Mouse (Mus musculus): ENCODE results near the gene Fkbp14. TPM values are rescaled to one million over a fixed set of nuclear protein-coding genes. Genes with fewer than 3 reads are reported as not detected.

Fkbp14 gene
- total and polyA plus RNA-seq, 2 experiments = 2.0 to 5.0 TPM

GRCm38 (mm10) chr6:54550801-54551323 is 46.2 kb downstream of the Fkbp14 start:
- Histone ChIP-seq H3K4me3 (ENCODE audit: insufficient read depth, low read depth, low read length) (no peak overlapping the region), H3K27me3 (ENCODE audit: control insufficient read depth, insufficient read depth, low read length) (no peaks in the 10 kb centered on the region), H3K79me2 (ENCODE audit: control insufficient read depth, insufficient read depth, low read length) (no peaks in the 10 kb centered on the region), H3K9ac (ENCODE audit: low read depth, low read length) (no peak overlapping the region), H3K27ac (replicated peaks; ENCODE audit: insufficient read depth, low read depth, low read length) (no peak overlapping the region), H3K4me1 (ENCODE audit: control insufficient read depth, insufficient read depth, low read length) (no peaks in the 10 kb centered on the region), H3K36me3 (ENCODE audit: control insufficient read depth, insufficient read depth, low read length) (no peaks in the 10 kb centered on the region)
- DNase-seq (ENCODE audit: extremely low read depth, low read depth, low spot score) = no peak
- TF ChIP-seq CTCF (IDR thresholded peaks at IDR 0.05; ENCODE audit: low read depth, low read length) (no peak), POLR2A (IDR thresholded peaks at IDR 0.05; ENCODE audit: extremely low read depth, insufficient read depth, low read length) (no peak)
- WGBS = 76% methylated on average over 7 of the region's 7 CpGs

- H3K79me2 ChIP-seq (ENCODE audit: control insufficient read depth, insufficient read depth, low read length) = no peaks in the 10 kb centered on the region
Observed at GRCm38 (mm10) chr6:54549311-54549710, 47.8 kb downstream of the Fkbp14 start.

GRCm38 (mm10) chr6:54548314-54549019 is 48.6 kb downstream of the Fkbp14 start:
- no peak overlapping the region for H3K27ac ChIP-seq (replicated peaks; ENCODE audit: insufficient read depth, low read depth, low read length)
- no peak for TF ChIP-seq CTCF (IDR thresholded peaks at IDR 0.05; ENCODE audit: low read depth, low read length)
- TF ChIP-seq POLR2A (IDR thresholded peaks at IDR 0.05; ENCODE audit: extremely low read depth, insufficient read depth, low read length) = no peak
- H3K79me2 ChIP-seq (ENCODE audit: control insufficient read depth, insufficient read depth, low read length) = no peaks in the 10 kb centered on the region
- no peaks in the 10 kb centered on the region for H3K36me3 ChIP-seq (ENCODE audit: control insufficient read depth, insufficient read depth, low read length)
- no peak overlapping the region for H3K4me3 ChIP-seq (ENCODE audit: insufficient read depth, low read depth, low read length)
- DNase-seq (ENCODE audit: extremely low read depth, low read depth, low spot score) = peak; percentile 8
- 57% methylated on average over 13 of the region's 13 CpGs for WGBS
- no peaks in the 10 kb centered on the region for H3K4me1 ChIP-seq (ENCODE audit: control insufficient read depth, insufficient read depth, low read length)
- no peak overlapping the region for H3K9ac ChIP-seq (ENCODE audit: low read depth, low read length)
- H3K27me3 ChIP-seq (ENCODE audit: control insufficient read depth, insufficient read depth, low read length) = no peaks in the 10 kb centered on the region

More at GRCm38 (mm10) chr6:54549311-54549710, 47.8 kb downstream of the Fkbp14 start:
- no peaks in the 10 kb centered on the region for H3K36me3 ChIP-seq (ENCODE audit: control insufficient read depth, insufficient read depth, low read length)
- H3K27ac ChIP-seq (replicated peaks; ENCODE audit: insufficient read depth, low read depth, low read length) = no peak overlapping the region
- H3K4me1 ChIP-seq (ENCODE audit: control insufficient read depth, insufficient read depth, low read length) = no peaks in the 10 kb centered on the region
- no peak for DNase-seq (ENCODE audit: extremely low read depth, low read depth, low spot score)
- H3K27me3 ChIP-seq (ENCODE audit: control insufficient read depth, insufficient read depth, low read length) = no peaks in the 10 kb centered on the region
- H3K4me3 ChIP-seq (ENCODE audit: insufficient read depth, low read depth, low read length) = no peak overlapping the region
- TF ChIP-seq POLR2A (IDR thresholded peaks at IDR 0.05; ENCODE audit: extremely low read depth, insufficient read depth, low read length) = no peak
- no peak overlapping the region for H3K9ac ChIP-seq (ENCODE audit: low read depth, low read length)
- 84% methylated on average over 4 of the region's 4 CpGs for WGBS

GRCm38 (mm10) chr6:54543646-54544045 is 53.5 kb downstream of the Fkbp14 start:
- DNase-seq (ENCODE audit: extremely low read depth, low read depth, low spot score) = no peak
- Histone ChIP-seq H3K27me3 (ENCODE audit: control insufficient read depth, insufficient read depth, low read length) (no peaks in the 10 kb centered on the region), H3K4me1 (ENCODE audit: control insufficient read depth, insufficient read depth, low read length) (no peaks in the 10 kb centered on the region), H3K36me3 (ENCODE audit: control insufficient read depth, insufficient read depth, low read length) (no peaks in the 10 kb centered on the region), H3K4me3 (ENCODE audit: insufficient read depth, low read depth, low read length) (no peak overlapping the region), H3K9ac (ENCODE audit: low read depth, low read length) (no peak overlapping the region), H3K27ac (replicated peaks; ENCODE audit: insufficient read depth, low read depth, low read length) (no peak overlapping the region), H3K79me2 (ENCODE audit: control insufficient read depth, insufficient read depth, low read length) (no peaks in the 10 kb centered on the region)
- TF ChIP-seq CTCF (IDR thresholded peaks at IDR 0.05; ENCODE audit: low read depth, low read length) (no peak), POLR2A (IDR thresholded peaks at IDR 0.05; ENCODE audit: extremely low read depth, insufficient read depth, low read length) (no peak)
- WGBS = 90% methylated on average over 2 of the region's 2 CpGs

- no peaks in the 10 kb centered on the region for H3K27me3 ChIP-seq (ENCODE audit: control insufficient read depth, insufficient read depth, low read length)
- 86% methylated on average over 7 of the region's 7 CpGs for WGBS
- H3K36me3 ChIP-seq (ENCODE audit: control insufficient read depth, insufficient read depth, low read length) = no peaks in the 10 kb centered on the region
Observed at GRCm38 (mm10) chr6:54542836-54543235, 54.3 kb downstream of the Fkbp14 start.

GRCm38 (mm10) chr6:54540252-54540887 is 56.7 kb downstream of the Fkbp14 start:
- Histone ChIP-seq H3K4me3 (ENCODE audit: insufficient read depth, low read depth, low read length) (no peak overlapping the region), H3K27ac (replicated peaks; ENCODE audit: insufficient read depth, low read depth, low read length) (no peak overlapping the region), H3K9ac (ENCODE audit: low read depth, low read length) (no peak overlapping the region), H3K27me3 (ENCODE audit: control insufficient read depth, insufficient read depth, low read length) (no peaks in the 10 kb centered on the region), H3K36me3 (ENCODE audit: control insufficient read depth, insufficient read depth, low read length) (no peaks in the 10 kb centered on the region), H3K79me2 (ENCODE audit: control insufficient read depth, insufficient read depth, low read length) (no peaks in the 10 kb centered on the region), H3K4me1 (ENCODE audit: control insufficient read depth, insufficient read depth, low read length) (no peaks in the 10 kb centered on the region)
- TF ChIP-seq POLR2A (IDR thresholded peaks at IDR 0.05; ENCODE audit: extremely low read depth, insufficient read depth, low read length) (no peak), CTCF (IDR thresholded peaks at IDR 0.05; ENCODE audit: low read depth, low read length) (no peak)
- 79% methylated on average over 9 of the region's 9 CpGs for WGBS
- no peak for DNase-seq (ENCODE audit: extremely low read depth, low read depth, low spot score)

More at GRCm38 (mm10) chr6:54542836-54543235, 54.3 kb downstream of the Fkbp14 start:
- Histone ChIP-seq H3K27ac (replicated peaks; ENCODE audit: insufficient read depth, low read depth, low read length) (no peak overlapping the region), H3K4me1 (ENCODE audit: control insufficient read depth, insufficient read depth, low read length) (no peaks in the 10 kb centered on the region), H3K4me3 (ENCODE audit: insufficient read depth, low read depth, low read length) (no peak overlapping the region), H3K9ac (ENCODE audit: low read depth, low read length) (no peak overlapping the region), H3K79me2 (ENCODE audit: control insufficient read depth, insufficient read depth, low read length) (no peaks in the 10 kb centered on the region)
- TF ChIP-seq POLR2A (IDR thresholded peaks at IDR 0.05; ENCODE audit: extremely low read depth, insufficient read depth, low read length) = no peak
- TF ChIP-seq CTCF (IDR thresholded peaks at IDR 0.05; ENCODE audit: low read depth, low read length) = no peak
- DNase-seq (ENCODE audit: extremely low read depth, low read depth, low spot score) = no peak

All from liver, adult 2 months (tissue).